Mouse (Mus musculus) neural tube, embryonic 15.5 days (tissue): ENCODE data around the gene Sox2. TPM values are rescaled to one million over a fixed set of nuclear protein-coding genes. Genes with fewer than 3 reads are reported as not detected.

Source experiments
- ATAC-seq: fragments of 200-750 bp; cut with Nextera tagmentation; 2 replicates; pipeline ENCODE4 v1.8.0; 2017; ENCODE audit warnings: mild to moderate bottlenecking, moderate TSS enrichment, moderate library complexity; ENCODE audit not compliant: low FRiP score
- H3K27ac ChIP-seq: fragments of 300-500 bp; sonication (generic); replicated peaks from 2 replicates; pipeline ENCODE4 v1.5.1; 2015; ENCODE audit warnings: mild to moderate bottlenecking, inconsistent platforms
- H3K27me3 ChIP-seq: fragments of 300-500 bp; sonication (generic); replicated peaks from 2 replicates; pipeline ENCODE4 v1.6.1; 2015; ENCODE audit warnings: inconsistent platforms
- H3K36me3 ChIP-seq: fragments of 300-500 bp; sonication (generic); 2 replicates; pipeline ENCODE4 v1.6.1; 2015; ENCODE audit warnings: inconsistent platforms
- H3K4me1 ChIP-seq: fragments of 300-500 bp; sonication (generic); 2 replicates; pipeline ENCODE4 v1.6.1; 2015; ENCODE audit warnings: inconsistent platforms
- H3K4me2 ChIP-seq: fragments of 300-500 bp; sonication (generic); 2 replicates; pipeline ENCODE4 v1.6.1; 2015; ENCODE audit warnings: inconsistent platforms, mild to moderate bottlenecking, moderate library complexity
- H3K4me3 ChIP-seq: fragments of 300-500 bp; sonication (generic); replicated peaks from 2 replicates; pipeline ENCODE4 v1.5.1; 2015; ENCODE audit warnings: mild to moderate bottlenecking, inconsistent platforms
- H3K9ac ChIP-seq: fragments of 300-500 bp; sonication (generic); replicated peaks from 2 replicates; pipeline ENCODE4 v1.6.1; 2015; ENCODE audit warnings: mild to moderate bottlenecking, inconsistent platforms
- H3K9me3 ChIP-seq: fragments of 300-500 bp; sonication (generic); replicated peaks from 2 replicates; pipeline ENCODE4 v1.6.1; 2016; ENCODE audit warnings: inconsistent platforms
- WGBS: fragments of 180-500 bp; shearing (Covaris S2); methylation state at CpG from one replicate; pipeline ENCODE4 v1.1.7; 2015; ENCODE audit warnings: mixed read lengths; 5-methylcytosine and 5-hydroxymethylcytosine counted together
- microRNA counts: library from miRNA; unstranded; fragments of <30 nt; microRNA quantifications from one replicate; lab custom pipeline; 2016
- microRNA-seq: library from miRNA; unstranded; fragments of <30 nt; microRNA quantifications from one replicate; pipeline ENCODE4, GENCODE M21; 2017
- polyA plus RNA-seq: library from polyadenylated mRNA; unstranded; fragments of >200 nt; fragmentation: Nextera tagmentation; extraction: Ambion mirVana; gene quantifications from 2 replicates; pipeline ENCODE4 v1.2.1, GENCODE M21; 2015

The Sox2 gene
- polyA plus RNA-seq, 1 experiment from 2014 or later: 13.4 TPM

GRCm38 (mm10) chr3:34678840-34679239 lies 28.6 kb downstream of the Sox2 start:
- Histone ChIP-seq H3K27me3 (no peaks in the 10 kb centered on the region), H3K4me2 (no peak overlapping the region), H3K36me3 (no peaks in the 10 kb centered on the region), H3K9ac (no peak overlapping the region), H3K9me3 (no peaks in the 10 kb centered on the region), H3K4me3 (no peak overlapping the region), H3K27ac (no peak overlapping the region), H3K4me1 (no peaks in the 10 kb centered on the region)
- WGBS: 9% methylated on average over 7 of the region's 7 CpGs
- no peak for ATAC-seq

GRCm38 (mm10) chr3:34679439-34679838 lies 29.2 kb downstream of the Sox2 start:
- Histone ChIP-seq H3K36me3 (no peaks in the 10 kb centered on the region), H3K27ac (no peak overlapping the region), H3K4me3 (no peak overlapping the region), H3K27me3 (no peaks in the 10 kb centered on the region), H3K4me2 (no peak overlapping the region), H3K9ac (no peak overlapping the region), H3K9me3 (no peaks in the 10 kb centered on the region), H3K4me1 (no peaks in the 10 kb centered on the region)
- no peak for ATAC-seq
- 15% methylated on average over 2 of the region's 2 CpGs for WGBS

GRCm38 (mm10) chr3:34679921-34680320 lies 29.7 kb downstream of the Sox2 start:
- no peak for ATAC-seq
- no peaks in the 10 kb centered on the region for H3K36me3 ChIP-seq
- 18% methylated on average over 3 of the region's 3 CpGs for WGBS
- H3K4me3 ChIP-seq: no peak overlapping the region
- no peak overlapping the region for H3K27ac ChIP-seq
- no peak overlapping the region for H3K4me2 ChIP-seq
- H3K9me3 ChIP-seq: no peaks in the 10 kb centered on the region
- no peaks in the 10 kb centered on the region for H3K27me3 ChIP-seq
- H3K4me1 ChIP-seq: no peaks in the 10 kb centered on the region
- no peak overlapping the region for H3K9ac ChIP-seq

- H3K27ac ChIP-seq: no peak overlapping the region
- H3K9me3 ChIP-seq: no peaks in the 10 kb centered on the region
- H3K36me3 ChIP-seq: no peaks in the 10 kb centered on the region
- H3K27me3 ChIP-seq: no peaks in the 10 kb centered on the region
- peaks cover 12% of the 10 kb centered on the region for H3K4me1 ChIP-seq
- H3K4me3 ChIP-seq: no peak overlapping the region
- 83% methylated on average over 6 of the region's 6 CpGs for WGBS
- ATAC-seq: no peak
- no peak overlapping the region for H3K9ac ChIP-seq
- H3K4me2 ChIP-seq: no peak overlapping the region
Observed at GRCm38 (mm10) chr3:34688072-34688471, 37.9 kb downstream of the Sox2 start.

- H3K9me3 ChIP-seq: no peaks in the 10 kb centered on the region
- no peaks in the 10 kb centered on the region for H3K27me3 ChIP-seq
- ATAC-seq: peak; percentile 84
- peak overlapping the region; percentile 27 for H3K9ac ChIP-seq
- peak overlapping the region; percentile 35 for H3K4me3 ChIP-seq
- peaks cover 12% of the 10 kb centered on the region for H3K4me1 ChIP-seq
- whole genome bisulfite sequencing: 2% methylated on average over 20 of the region's 20 CpGs
- no peaks in the 10 kb centered on the region for H3K36me3 ChIP-seq
- peak overlapping the region; percentile 63 for H3K4me2 ChIP-seq
- peak overlapping the region; percentile 35; the same call in 1 of the 2 replicates for H3K27ac ChIP-seq
Observed at GRCm38 (mm10) chr3:34691703-34692393, 41.6 kb downstream of the Sox2 start.

GRCm38 (mm10) chr3:34692394-34692745 lies 42.2 kb downstream of the Sox2 start:
- peak overlapping the region; percentile 35 for H3K4me3 ChIP-seq
- 8% methylated on average over 12 of the region's 15 CpGs for WGBS
- H3K27ac ChIP-seq: peak overlapping the region; percentile 35; the same call in 1 of the 2 replicates
- peaks cover 12% of the 10 kb centered on the region for H3K4me1 ChIP-seq
- peak overlapping the region; percentile 27 for H3K9ac ChIP-seq
- ATAC-seq: peak; percentile 51
- H3K27me3 ChIP-seq: no peaks in the 10 kb centered on the region
- peak overlapping the region; percentile 63 for H3K4me2 ChIP-seq
- no peaks in the 10 kb centered on the region for H3K9me3 ChIP-seq
- no peaks in the 10 kb centered on the region for H3K36me3 ChIP-seq

MicroRNAs within 50 kb of the gene (microRNA counts, 519-probe panel; counts per million panel counts)
- not detected for microRNA mmu-miR-1897-3p (lab: Ali Mortazavi, UCI)

Small RNA genes within 50 kb of the gene (microRNA-seq; reads per million reads assigned to microRNA genes)
- not detected for gene Mir1897
